9 mouse cellular contexts compared by ENCODE assay signal in the genomic region with DNA sequence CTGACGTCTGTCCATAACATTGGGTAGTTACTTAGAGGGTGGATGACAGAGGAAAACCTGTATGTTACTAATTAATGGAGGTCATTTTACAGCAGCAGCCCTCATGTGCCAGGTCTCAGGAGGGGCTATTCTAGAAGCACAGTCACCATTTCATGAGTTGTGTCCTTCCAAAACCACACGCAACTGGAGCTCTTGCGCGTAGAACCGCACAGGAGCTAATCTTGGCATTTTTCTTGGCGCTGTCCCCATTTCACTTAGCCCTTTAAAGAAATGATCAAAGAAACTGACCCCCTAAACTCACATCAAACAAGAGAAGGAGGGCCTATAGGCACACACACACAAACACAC. TPM values are rescaled to one million over a fixed set of nuclear protein-coding genes. Genes with fewer than 3 reads are reported as not detected.
DNase-seq lines count a peak whose midpoint lies in the region; ATAC-seq and TF ChIP-seq lines count a peak whose summit lies in the region.
"Had no signal": no experiment of that assay in that cellular context is flagged by ENCODE, and none has a peak within 500 bp of the region (broad histone marks: within the 10 kb centered on the region; RNA-seq: fewer than 3 reads in every experiment).

No protein-coding gene starts in this region.

- peaks cover 25% of the 10 kb centered on the region for H3K27me3 ChIP-seq in embryonic facial prominence, embryonic 12.5 days
- H3K27me3 ChIP-seq in hindbrain, embryonic 15.5 days: no peaks in the 10 kb centered on the region
- H3K27me3 ChIP-seq in kidney, adult 2 months (replicated peaks; ENCODE audit: control insufficient read depth, insufficient read depth, low read length): no peaks in the 10 kb centered on the region; the same call in 1 of the 2 replicates

- H3K9me3 ChIP-seq in embryonic facial prominence, embryonic 12.5 days: no peaks in the 10 kb centered on the region
- H3K9me3 ChIP-seq in hindbrain, embryonic 15.5 days: no peaks in the 10 kb centered on the region
- H3K9me3 ChIP-seq: liver, embryonic 15.5 days had no signal

- H3K36me3 ChIP-seq in embryonic facial prominence, embryonic 12.5 days: no peaks in the 10 kb centered on the region
- no peaks in the 10 kb centered on the region for H3K36me3 ChIP-seq in hindbrain, embryonic 15.5 days
- no peaks in the 10 kb centered on the region for H3K36me3 ChIP-seq in kidney, adult 2 months (ENCODE audit: control insufficient read depth, insufficient read depth, low read length)
- H3K36me3 ChIP-seq: liver, embryonic 15.5 days had no signal

- H3K4me1 ChIP-seq in lung, adult 2 months (ENCODE audit: control insufficient read depth, insufficient read depth, low read length): no peaks in the 10 kb centered on the region
- peaks cover 6% of the 10 kb centered on the region; the same call in 1 of the 2 replicates for H3K4me1 ChIP-seq in embryonic facial prominence, embryonic 12.5 days
- H3K4me1 ChIP-seq in hindbrain, embryonic 15.5 days (replicated peaks): peaks cover 20% of the 10 kb centered on the region
- peaks cover 8% of the 10 kb centered on the region for H3K4me1 ChIP-seq in olfactory bulb, adult 2 months (ENCODE audit: control insufficient read depth, insufficient read depth, low read length)
- no peaks in the 10 kb centered on the region for H3K4me1 ChIP-seq in kidney, adult 2 months (ENCODE audit: control insufficient read depth, insufficient read depth, low read length)

- TF ChIP-seq CTCF in lung, adult 2 months (IDR thresholded peaks at IDR 0.05; ENCODE audit: insufficient read depth, low read length): no peak
- no peak for TF ChIP-seq CTCF in olfactory bulb, adult 2 months (IDR thresholded peaks at IDR 0.05; ENCODE audit: insufficient read depth, low read depth, low read length)
- no peak for TF ChIP-seq CTCF in kidney, adult 2 months (conservative IDR thresholded peaks at IDR 0.05; ENCODE audit: insufficient read depth, insufficient read length, low read depth, low read length)

- H3K27ac ChIP-seq in embryonic facial prominence, embryonic 12.5 days: no peak overlapping the region
- no peak overlapping the region for H3K27ac ChIP-seq in hindbrain, embryonic 15.5 days (replicated peaks)
- no peak overlapping the region for H3K27ac ChIP-seq in olfactory bulb, adult 2 months (ENCODE audit: insufficient read depth, low read depth, low read length)
- no peak overlapping the region for H3K27ac ChIP-seq in kidney, adult 2 months (ENCODE audit: insufficient read depth, low read depth, low read length)
- H3K27ac ChIP-seq: liver, embryonic 15.5 days had no signal

- H3K4me3 ChIP-seq in lung, adult 2 months (replicated peaks; ENCODE audit: extremely low read depth, low read depth, low read length): peak overlapping the region; percentile 17
- peak overlapping the region; percentile 55 for H3K4me3 ChIP-seq in embryonic facial prominence, embryonic 12.5 days
- peak overlapping the region; percentile 81 for H3K4me3 ChIP-seq in hindbrain, embryonic 15.5 days
- H3K4me3 ChIP-seq in olfactory bulb, adult 2 months (ENCODE audit: insufficient read depth, low read depth, low read length): peak overlapping the region; percentile 56
- H3K4me3 ChIP-seq in kidney, adult 2 months (ENCODE audit: insufficient read depth, low read depth, low read length): no peak overlapping the region
- H3K4me3 ChIP-seq: liver, embryonic 15.5 days had no signal

- no peak overlapping the region for H3K9ac ChIP-seq in embryonic facial prominence, embryonic 12.5 days
- peak overlapping the region; percentile 76 for H3K9ac ChIP-seq in hindbrain, embryonic 15.5 days
- H3K9ac ChIP-seq: liver, embryonic 15.5 days had no signal

- WGBS in lung, adult 2 months: 63% methylated on average over 6 of the region's 6 CpGs
- WGBS in embryonic facial prominence, embryonic 12.5 days: 66% methylated on average over 6 of the region's 6 CpGs
- WGBS in hindbrain, embryonic 15.5 days: 67% methylated on average over 6 of the region's 6 CpGs
- 78% methylated on average over 6 of the region's 6 CpGs for WGBS in olfactory bulb, adult 2 months
- WGBS in kidney, adult 2 months: 76% methylated on average over 6 of the region's 6 CpGs

- DNase-seq in lung, adult 2 months: no peak
- no peak for DNase-seq in lung, postnatal 10 days
- no peak for DNase-seq in urinary bladder, postnatal 36 days (ENCODE audit: low spot score in 2 of 2)
- DNase-seq in kidney, adult 2 months: no peak

- no peak for ATAC-seq in embryonic facial prominence, embryonic 12.5 days (ENCODE audit: insufficient number of reproducible peaks, insufficient read depth, low FRiP score, low TSS enrichment)
- ATAC-seq in hindbrain, embryonic 15.5 days (ENCODE audit: low FRiP score, low read depth): no peak
- ATAC-seq in megakaryocyte progenitor cell, adult 5-6 weeks (replicated peaks; ENCODE audit: poor library complexity): no peak

- no peak for TF ChIP-seq POLR2A in lung, adult 2 months (IDR thresholded peaks at IDR 0.05; ENCODE audit: borderline replicate concordance, extremely low read depth, low read depth, low read length)
- no peak for TF ChIP-seq POLR2A in olfactory bulb, adult 2 months (IDR thresholded peaks at IDR 0.05; ENCODE audit: insufficient read depth, low read depth, low read length)
- no peak for TF ChIP-seq POLR2A in kidney, adult 2 months (IDR thresholded peaks at IDR 0.05; ENCODE audit: low read depth, low read length)

- H3K4me2 ChIP-seq in embryonic facial prominence, embryonic 12.5 days (replicated peaks): peak overlapping the region; percentile 82
- peak overlapping the region; percentile 79 for H3K4me2 ChIP-seq in hindbrain, embryonic 15.5 days
- H3K4me2 ChIP-seq: liver, embryonic 15.5 days had no signal

RNA-seq across cellular contexts. Expression of gene Kctd8, which starts 1.9 kb away (rescaled TPM):
- 3.2 and 4.2 TPM in 2 replicates for polyA plus RNA-seq in lung, adult 2 months (2012; rRNA removed)
- polyA plus RNA-seq in embryonic facial prominence, embryonic 12.5 days (2016; fragmentation: Nextera tagmentation; extraction: Ambion mirVana): 3.1 and 3.5 TPM in 2 replicates
- 23.3 and 23.4 TPM in 2 replicates for polyA plus RNA-seq in hindbrain, embryonic 15.5 days (2015; fragmentation: Nextera tagmentation; extraction: Ambion mirVana)
- not detected in 2 replicates for polyA plus RNA-seq in olfactory bulb, adult 2 months (2012; ENCODE audit: insufficient read depth, insufficient read length, low replicate concordance, missing spikeins)
- polyA plus RNA-seq in kidney, adult 2 months (2012; rRNA removed): 0.28 and 0.38 TPM in 2 replicates
- not detected in 2 replicates for total RNA-seq in megakaryocyte progenitor cell, adult 5-6 weeks (2015)
- not detected in 2 replicates for total RNA-seq in megakaryocyte progenitor cell, adult 5-6 weeks (2017)
